Mouse (Mus musculus) ES-E14 (cell line): ENCODE results near the gene Rsph10b.

Experiments used
- CHD2 ChIP-seq: IDR thresholded peaks from 2 replicates; pipeline ENCODE4 v1.6.1; 2014; ENCODE audit warnings: mild to moderate bottlenecking, low read depth, low read length, inconsistent platforms
- HCFC1 ChIP-seq: IDR thresholded peaks from 2 replicates; pipeline ENCODE4 v1.6.1; 2012; ENCODE audit warnings: low read length, inconsistent platforms, borderline replicate concordance; ENCODE audit not compliant: insufficient read depth

DNA sequence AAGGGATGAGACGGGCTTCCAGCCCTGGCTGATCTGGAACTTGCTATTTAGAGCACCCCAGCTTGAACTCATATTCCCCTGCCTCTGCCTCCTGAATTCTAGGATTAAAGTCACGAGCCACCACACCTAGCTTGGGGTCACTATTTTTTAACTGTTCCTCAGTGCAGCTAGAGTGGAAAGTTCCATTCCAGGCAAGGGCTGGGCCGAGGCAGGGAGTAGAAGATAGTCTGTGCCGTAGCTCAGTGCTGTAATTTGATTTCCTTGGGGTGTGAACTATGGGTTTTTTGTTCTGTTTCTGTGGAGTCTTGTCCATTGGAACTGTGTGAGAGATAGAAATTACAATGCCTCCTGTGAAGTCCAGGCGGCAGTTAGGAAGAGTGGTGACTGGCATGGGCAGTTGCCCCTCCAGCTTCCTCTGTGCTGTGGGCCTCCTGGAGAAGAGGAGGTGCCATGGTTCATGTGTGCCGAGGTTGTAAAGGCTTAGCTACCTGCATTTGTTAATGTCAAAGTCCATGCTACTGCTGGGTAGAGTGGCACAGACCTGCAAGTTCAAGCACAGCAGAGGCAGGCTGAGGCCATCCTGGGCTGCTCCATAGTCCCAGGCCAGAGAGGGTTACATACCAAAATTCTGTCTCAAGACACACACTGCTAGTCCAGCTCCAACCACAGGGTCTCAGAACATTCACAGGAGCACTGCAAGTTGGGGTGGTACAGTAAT is 813 bp upstream of the Rsph10b start:
- TF ChIP-seq HCFC1 = no peak
- no peak for TF ChIP-seq CHD2
